Mouse (Mus musculus): ENCODE results near the gene Olfr613.
"Not testable (repeated sequence)": the region's sequence is repeated elsewhere in the genome, so short reads cannot be mapped to it uniquely, and the experiment has no call there.

Olfr613 gene

GRCm38 (mm10) chr7:103547774-103548173 is at the start of gene Olfr613:
Gene Olfr613, plus strand, starts transcription at chr7:103548074.
- DNase-seq (ENCODE audit: low spot score in 2 of 2) = no peak

GRCm38 (mm10) chr7:103512022-103512421 is 35.9 kb upstream of the Olfr613 start, which contains the start of gene Olfr610:
Gene Olfr610, minus strand, starts transcription at chr7:103512122.
- DNase-seq (ENCODE audit: low spot score in 2 of 2) = no peak

- not testable (repeated sequence) for DNase-seq (ENCODE audit: low spot score in 2 of 2)
Observed at GRCm38 (mm10) chr7:103520746-103521145, 27.1 kb upstream of the Olfr613 start, which contains the start of gene Olfr611. Gene Olfr611, minus strand, starts transcription at chr7:103520846.

DNA sequence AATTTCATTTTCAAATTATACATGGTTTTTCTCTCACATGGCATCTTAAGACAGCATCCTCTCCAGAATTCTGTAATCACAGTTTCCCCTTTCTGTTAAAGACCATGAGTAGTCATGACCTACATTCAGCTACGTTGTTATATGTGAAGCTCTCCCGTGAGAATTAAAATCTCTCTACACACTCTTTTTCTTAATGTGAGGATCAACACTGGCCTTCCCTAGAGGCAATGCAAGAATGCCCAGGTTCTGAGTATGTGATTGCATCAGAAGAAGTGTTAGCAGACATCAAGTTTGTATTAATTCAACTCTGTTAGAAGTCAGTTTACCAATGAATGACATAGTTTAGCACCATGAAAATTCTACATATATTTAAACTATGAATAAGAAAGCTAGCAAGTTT is 5.3 kb upstream of the Olfr613 start, which contains the start of gene Olfr612:
Olfr612 (minus strand) TSS at position 101 of the 400 bp plus-strand sequence.
- not testable (repeated sequence) for DNase-seq (ENCODE audit: low spot score in 2 of 2)

DNA sequence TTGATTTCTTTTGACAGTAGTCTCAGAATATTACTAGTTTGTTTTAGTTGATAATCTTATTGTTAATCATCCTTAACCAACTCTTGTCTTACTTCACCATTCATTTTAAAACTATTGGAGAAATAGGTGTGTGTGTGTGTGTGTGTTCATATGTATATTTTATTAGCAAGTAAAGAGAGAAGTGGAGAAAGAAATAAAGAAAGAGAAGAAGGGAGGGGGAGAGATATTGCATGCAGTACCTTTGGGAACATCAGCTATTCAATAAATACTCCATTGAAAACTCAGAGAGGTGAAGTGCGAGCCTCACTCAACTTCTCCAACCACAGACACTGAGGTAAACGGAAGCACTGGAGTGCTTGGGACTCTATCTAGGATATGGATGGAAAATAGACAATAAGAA is 7.9 kb downstream of the Olfr613 start, which contains the start of gene Olfr615:
Olfr615 (plus strand) TSS at position 301 of the 400 bp plus-strand sequence.
- no peak for DNase-seq (ENCODE audit: low spot score in 2 of 2)

DNA sequence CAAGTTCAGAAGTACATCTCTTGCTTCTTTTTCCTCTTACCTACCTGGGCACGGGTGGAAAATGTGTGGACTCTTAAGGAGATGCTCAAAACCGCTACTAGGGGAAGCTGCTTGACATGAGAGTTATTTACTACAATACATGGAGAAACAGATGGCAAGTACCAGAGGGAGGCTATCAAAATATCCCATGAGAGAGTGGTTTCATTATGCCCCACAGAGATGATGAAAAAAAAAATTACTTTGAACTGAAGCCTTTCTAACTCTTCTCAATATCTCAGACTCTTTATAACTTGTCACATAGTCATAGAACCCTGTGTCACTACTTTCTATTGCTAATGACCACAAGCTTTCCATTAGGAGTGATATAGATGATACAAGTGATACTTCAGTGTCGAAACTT is 21.2 kb downstream of the Olfr613 start, which contains the start of gene Olfr616:
Olfr616 (minus strand) TSS at position 101 of the 400 bp plus-strand sequence.
- DNase-seq (ENCODE audit: low spot score in 2 of 2) = no peak

- no peak for DNase-seq (ENCODE audit: low spot score in 2 of 2)
Observed at GRCm38 (mm10) chr7:103572761-103573160, 24.9 kb downstream of the Olfr613 start, which contains the start of gene Olfr617. Gene Olfr617, plus strand, starts transcription at chr7:103573061.

DNA sequence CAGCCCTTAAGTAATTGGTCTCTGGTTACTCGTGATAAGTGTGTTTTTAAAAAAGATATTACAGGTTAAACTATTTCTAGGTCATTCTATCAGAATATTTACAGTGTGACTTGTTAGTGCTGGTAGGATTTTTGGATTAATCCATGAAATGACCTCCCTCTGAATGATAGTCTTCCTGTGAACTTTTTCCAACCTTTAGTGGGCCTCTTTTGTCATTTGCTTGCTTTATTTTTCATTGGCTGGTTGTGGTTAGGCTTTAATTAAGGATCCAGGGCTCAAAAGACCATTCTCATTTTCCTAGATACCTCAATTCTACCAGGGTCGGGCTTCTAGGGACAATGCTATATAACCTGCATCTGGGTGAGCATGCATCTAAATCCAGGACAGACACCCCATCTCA is 41.9 kb downstream of the Olfr613 start, which contains the start of gene Olfr618:
Olfr618 (plus strand) TSS at position 301 of the 400 bp plus-strand sequence.
- no peak for DNase-seq (ENCODE audit: low spot score in 2 of 2)

DNA sequence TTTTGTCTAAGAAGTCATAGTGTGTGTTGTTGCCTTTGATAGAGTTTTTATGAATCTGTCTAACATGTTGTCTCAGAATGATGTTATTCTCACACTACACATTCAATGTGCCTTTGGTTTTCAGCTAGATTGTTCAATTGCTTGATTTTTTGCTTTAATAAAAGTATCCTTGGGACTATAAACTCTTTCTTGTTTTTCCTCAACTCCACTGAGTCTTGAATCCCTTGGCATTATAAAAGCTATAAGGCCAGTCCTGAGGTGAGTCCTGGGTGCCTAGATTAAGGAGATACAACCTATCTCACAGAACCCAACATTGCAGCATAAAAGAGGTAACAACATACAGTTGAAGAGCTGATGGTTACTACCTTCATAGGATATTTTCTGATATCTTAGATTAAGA is 52.4 kb downstream of the Olfr613 start, which contains the start of gene Olfr619:
Olfr619 (plus strand) TSS at position 301 of the 400 bp plus-strand sequence.
- DNase-seq (ENCODE audit: low spot score in 2 of 2) = no peak

All from urinary bladder, adult 18-20 months (tissue).